Mouse (Mus musculus): Measurements from ENCODE around the gene Pias4. TPM values are rescaled to one million over a fixed set of nuclear protein-coding genes. Genes with fewer than 3 reads are reported as not detected.
A peak's percentile ranks its signal among the peaks of the same experiment; 100 is the strongest.

Pias4 gene
- polyA plus RNA-seq, 1 experiment from 2014 or later = 52.8 TPM

DNA sequence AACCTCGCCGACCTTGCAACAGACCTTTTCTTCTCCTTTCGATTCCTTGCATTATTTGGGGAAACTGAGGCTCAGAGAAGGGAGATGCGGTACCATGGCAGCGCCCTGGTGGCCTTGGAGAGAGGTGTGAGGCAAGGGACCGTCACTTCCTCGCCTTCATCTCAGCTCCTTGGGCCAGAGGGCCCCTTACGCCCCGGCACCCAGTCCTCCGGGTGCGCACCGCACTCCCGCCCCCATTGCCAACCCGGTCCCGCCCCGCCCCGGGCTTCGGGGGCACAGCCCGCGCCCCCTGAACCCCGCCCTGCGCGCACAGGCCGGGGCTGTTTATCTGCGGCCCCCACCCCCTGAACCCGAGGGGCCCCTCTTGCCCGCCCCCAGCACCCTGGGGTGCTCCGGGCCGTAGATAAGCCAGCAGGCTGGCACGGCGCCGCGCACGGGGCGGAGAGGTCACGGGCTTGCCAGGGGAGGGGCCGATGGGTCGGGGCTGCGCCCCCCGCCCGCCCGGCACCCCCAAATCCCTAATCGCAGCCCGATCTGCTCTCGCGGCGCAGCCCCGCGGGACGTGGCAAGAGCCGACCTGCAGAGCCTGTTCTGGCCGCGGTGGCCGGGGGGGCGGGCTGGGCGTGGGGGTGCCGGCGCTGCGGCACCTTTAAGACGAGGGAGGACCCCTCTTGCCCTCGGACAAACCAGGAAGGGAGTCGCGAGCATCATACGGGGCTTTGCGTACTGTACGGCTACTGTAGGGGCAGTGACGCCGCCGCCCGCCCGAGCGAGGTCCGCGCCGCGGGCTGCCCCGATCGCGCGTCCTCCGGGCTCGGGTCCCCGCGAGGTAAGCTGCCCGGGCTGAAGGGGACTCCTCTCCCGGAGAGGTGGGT is 31.7 kb downstream of the Pias4 start:
- H3K4me2 ChIP-seq = peak overlapping the region; percentile 98
- H3K4me3 ChIP-seq (replicated peaks) = peak overlapping the region; percentile 77
- peaks cover 47% of the 10 kb centered on the region for H3K4me1 ChIP-seq
- H3K36me3 ChIP-seq = no peaks in the 10 kb centered on the region
- H3K9me3 ChIP-seq (replicated peaks) = no peaks in the 10 kb centered on the region
- ATAC-seq (ENCODE audit: low FRiP score) = peak; percentile 39; the same call in 1 of the 2 replicates
- peak overlapping the region; percentile 98 for H3K27ac ChIP-seq (replicated peaks)
- H3K27me3 ChIP-seq (replicated peaks) = peaks cover 36% of the 10 kb centered on the region
- peak overlapping the region; percentile 94 for H3K9ac ChIP-seq (replicated peaks)
- under 1% methylated on average over 86 of the region's 86 CpGs for WGBS

DNA sequence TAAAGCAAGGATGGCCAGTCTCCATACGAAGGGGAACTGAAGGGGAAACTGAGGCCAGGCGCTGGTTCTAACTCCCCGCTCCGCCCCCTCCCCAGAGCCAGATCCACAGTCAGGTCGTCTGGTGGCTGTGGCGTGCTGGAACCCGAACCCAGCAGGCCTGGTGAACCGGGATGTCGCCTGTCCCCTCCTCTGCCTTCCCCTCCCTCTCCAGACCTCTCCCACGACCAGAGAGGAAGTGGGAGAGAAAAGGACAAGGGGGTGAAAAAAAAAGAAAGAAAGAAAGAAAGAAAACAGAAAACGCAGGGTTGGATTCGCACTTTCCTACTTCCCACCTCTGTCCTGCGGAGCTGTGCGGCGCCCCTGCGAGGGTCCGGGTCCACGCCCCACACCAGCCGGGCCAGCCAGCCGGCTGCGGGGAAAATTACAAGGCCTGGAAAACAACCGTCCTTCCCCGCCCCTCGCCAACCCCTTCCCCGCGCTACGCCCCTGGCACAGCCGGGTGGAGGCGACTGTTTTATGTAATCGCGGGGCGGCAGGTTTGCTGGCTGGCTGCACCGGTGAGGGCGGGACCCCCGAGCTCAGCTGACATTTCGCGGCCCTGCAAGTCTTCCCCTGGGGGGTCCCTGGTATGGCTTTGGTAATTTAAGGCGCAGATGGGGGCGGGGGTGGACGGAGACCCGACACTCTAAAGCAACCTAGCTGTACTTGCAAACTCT is 32.6 kb downstream of the Pias4 start, which contains the start of gene Zbtb7a:
Zbtb7a (plus strand) TSS at position 255 of the 716 bp plus-strand sequence.
- Histone ChIP-seq H3K9me3 (replicated peaks) (no peaks in the 10 kb centered on the region), H3K9ac (replicated peaks) (peak within 1 kb of the TSS; percentile 94), H3K4me2 (peak within 1 kb of the TSS; percentile 98), H3K36me3 (no peaks in the 10 kb centered on the region), H3K4me1 (peaks cover 37% of the 10 kb centered on the region), H3K27me3 (replicated peaks) (peaks cover 43% of the 10 kb centered on the region), H3K27ac (replicated peaks) (peak within 1 kb of the TSS; percentile 98), H3K4me3 (replicated peaks) (peak within 1 kb of the TSS; percentile 77)
- no peak for ATAC-seq (ENCODE audit: low FRiP score)
- WGBS = 3% methylated on average over 39 of the region's 41 CpGs

- Histone ChIP-seq H3K36me3 (no peaks in the 10 kb centered on the region), H3K27ac (replicated peaks) (no peak overlapping the region), H3K4me3 (replicated peaks) (no peak overlapping the region; the same call in 1 of the 2 replicates), H3K9ac (replicated peaks) (no peak overlapping the region), H3K9me3 (replicated peaks) (no peaks in the 10 kb centered on the region), H3K4me2 (no peak overlapping the region), H3K4me1 (peaks cover 34% of the 10 kb centered on the region), H3K27me3 (replicated peaks) (peaks cover 53% of the 10 kb centered on the region)
- no peak for ATAC-seq (ENCODE audit: low FRiP score)
- WGBS = 1% methylated on average over 16 of the region's 16 CpGs
These were observed 33.5 kb downstream of the Pias4 start for GRCm38 (mm10) chr10:81134181-81134587.

- Histone ChIP-seq H3K27me3 (replicated peaks) (peaks cover 2% of the 10 kb centered on the region; the same call in 1 of the 2 replicates), H3K9ac (replicated peaks) (no peak overlapping the region), H3K27ac (replicated peaks) (no peak overlapping the region), H3K9me3 (replicated peaks) (no peaks in the 10 kb centered on the region), H3K4me3 (replicated peaks) (no peak overlapping the region), H3K36me3 (peaks cover 61% of the 10 kb centered on the region), H3K4me1 (peaks cover 2% of the 10 kb centered on the region; the same call in 1 of the 2 replicates), H3K4me2 (no peak overlapping the region)
- 88% methylated on average over 11 of the region's 11 CpGs for WGBS
- ATAC-seq (ENCODE audit: low FRiP score) = no peak
These were observed 44.2 kb downstream of the Pias4 start for GRCm38 (mm10) chr10:81123500-81123899.

DNA sequence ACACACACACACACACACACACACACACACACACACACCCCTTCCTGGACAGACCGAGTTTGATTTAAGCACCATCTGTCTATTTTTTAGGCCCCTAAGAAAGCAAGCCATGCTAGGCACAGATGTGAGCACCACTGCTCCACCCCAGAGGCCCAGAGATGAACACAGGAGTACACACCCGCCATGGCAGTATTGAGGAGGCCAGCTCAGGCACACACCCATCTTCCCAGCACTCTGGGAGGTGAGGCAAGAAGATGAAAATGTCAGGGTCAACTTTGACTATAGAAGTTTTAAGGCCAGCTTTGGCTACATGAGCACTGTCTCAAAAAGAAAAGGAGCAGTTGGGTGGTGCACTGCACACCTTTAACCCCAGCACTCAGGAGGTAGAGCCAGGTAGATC is 44.8 kb downstream of the Pias4 start:
- Histone ChIP-seq H3K4me2 (no peak overlapping the region), H3K27ac (replicated peaks) (no peak overlapping the region), H3K27me3 (replicated peaks) (no peaks in the 10 kb centered on the region), H3K4me3 (replicated peaks) (no peak overlapping the region), H3K9me3 (replicated peaks) (no peaks in the 10 kb centered on the region), H3K36me3 (peaks cover 65% of the 10 kb centered on the region), H3K9ac (replicated peaks) (no peak overlapping the region), H3K4me1 (no peaks in the 10 kb centered on the region)
- 71% methylated on average over 2 of the region's 2 CpGs for WGBS
- no peak for ATAC-seq (ENCODE audit: low FRiP score)

DNA sequence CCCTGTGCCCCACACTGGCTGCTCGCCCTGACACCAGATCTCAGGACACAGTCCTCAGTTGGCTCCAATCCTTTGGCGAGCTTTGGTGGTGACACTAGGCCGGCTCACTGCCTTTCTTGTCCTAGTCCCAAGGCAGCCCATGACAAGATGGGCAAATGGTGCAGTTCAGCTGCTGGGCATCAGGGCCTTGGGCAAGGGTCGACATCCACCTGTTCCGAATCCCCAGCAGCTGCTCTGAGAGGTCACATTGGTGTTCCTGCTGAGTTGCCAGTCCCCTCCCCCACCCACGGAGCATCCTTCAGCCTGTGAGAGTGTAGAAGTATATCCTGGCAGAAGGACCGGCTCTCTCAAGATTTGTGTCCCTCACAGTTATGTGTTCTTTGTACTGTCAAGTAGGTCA is 47.1 kb downstream of the Pias4 start:
- WGBS = 91% methylated on average over 7 of the region's 7 CpGs
- Histone ChIP-seq H3K27me3 (replicated peaks) (no peaks in the 10 kb centered on the region), H3K9me3 (replicated peaks) (no peaks in the 10 kb centered on the region), H3K4me3 (replicated peaks) (no peak overlapping the region), H3K4me2 (no peak overlapping the region), H3K27ac (replicated peaks) (no peak overlapping the region), H3K4me1 (no peaks in the 10 kb centered on the region), H3K9ac (replicated peaks) (no peak overlapping the region), H3K36me3 (peaks cover 84% of the 10 kb centered on the region)
- no peak for ATAC-seq (ENCODE audit: low FRiP score)

- 93% methylated on average over 10 of the region's 10 CpGs for WGBS
- Histone ChIP-seq H3K4me2 (no peak overlapping the region), H3K4me1 (no peaks in the 10 kb centered on the region), H3K9ac (replicated peaks) (no peak overlapping the region), H3K9me3 (replicated peaks) (no peaks in the 10 kb centered on the region), H3K4me3 (replicated peaks) (no peak overlapping the region), H3K36me3 (peaks cover 95% of the 10 kb centered on the region), H3K27me3 (replicated peaks) (no peaks in the 10 kb centered on the region), H3K27ac (replicated peaks) (no peak overlapping the region)
- ATAC-seq (ENCODE audit: low FRiP score) = no peak
These were observed 48.1 kb downstream of the Pias4 start for GRCm38 (mm10) chr10:81119625-81120024.

DNA sequence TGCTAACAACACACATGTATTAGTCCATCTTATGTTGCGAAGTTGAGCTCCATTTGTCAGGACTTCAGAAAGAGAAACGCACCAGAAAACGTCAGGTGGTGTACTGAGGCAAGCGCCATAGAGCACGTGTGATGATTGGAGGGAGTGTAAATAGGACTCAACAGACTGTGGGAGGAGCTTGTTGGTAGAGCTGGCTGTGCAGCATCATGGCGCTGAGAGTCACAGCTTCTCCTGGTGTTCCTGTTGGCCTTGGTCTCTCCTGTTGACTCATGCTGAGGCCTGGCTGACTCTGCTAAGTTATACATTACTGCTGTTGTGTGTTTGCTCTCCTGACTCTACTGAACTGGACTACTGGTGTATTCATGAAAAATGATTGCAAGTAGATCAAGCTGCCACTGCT is 54.8 kb downstream of the Pias4 start:
- Histone ChIP-seq H3K4me1 (0 out of 2 replicates have a peak, but pooled peaks cover 4% of the 10 kb centered on the region), H3K9me3 (replicated peaks) (no peaks in the 10 kb centered on the region), H3K27me3 (replicated peaks) (no peaks in the 10 kb centered on the region), H3K4me3 (replicated peaks) (no peak overlapping the region), H3K27ac (replicated peaks) (no peak overlapping the region), H3K4me2 (no peak overlapping the region), H3K36me3 (peaks cover 89% of the 10 kb centered on the region), H3K9ac (replicated peaks) (no peak overlapping the region)
- WGBS = 97% methylated on average over 6 of the region's 6 CpGs
- ATAC-seq (ENCODE audit: low FRiP score) = no peak

GRCm38 (mm10) chr10:81106113-81106721 is 61.5 kb downstream of the Pias4 start:
- H3K9me3 ChIP-seq (replicated peaks) = no peaks in the 10 kb centered on the region
- H3K4me2 ChIP-seq = peak overlapping the region; percentile 84
- peak; percentile 93 for ATAC-seq (ENCODE audit: low FRiP score)
- H3K27ac ChIP-seq (replicated peaks) = peak overlapping the region; percentile 100
- H3K27me3 ChIP-seq (replicated peaks) = no peaks in the 10 kb centered on the region
- WGBS = under 1% methylated on average over 34 of the region's 35 CpGs
- peak overlapping the region; percentile 100 for H3K9ac ChIP-seq (replicated peaks)
- H3K4me3 ChIP-seq (replicated peaks) = peak overlapping the region; percentile 100
- H3K36me3 ChIP-seq = peaks cover 29% of the 10 kb centered on the region
- peaks cover 28% of the 10 kb centered on the region for H3K4me1 ChIP-seq

GRCm38 (mm10) chr10:81105565-81106112 is 62.1 kb downstream of the Pias4 start, which contains the start of gene Map2k2:
TSS of gene Map2k2 (plus strand) at chr10:81105915.
- Histone ChIP-seq H3K9ac (replicated peaks) (peak within 1 kb of the TSS; percentile 100), H3K27ac (replicated peaks) (peak within 1 kb of the TSS; percentile 100), H3K9me3 (replicated peaks) (no peaks in the 10 kb centered on the region), H3K36me3 (peaks cover 24% of the 10 kb centered on the region), H3K27me3 (replicated peaks) (no peaks in the 10 kb centered on the region), H3K4me1 (peaks cover 28% of the 10 kb centered on the region), H3K4me2 (peak within 1 kb of the TSS; percentile 84), H3K4me3 (replicated peaks) (peak within 1 kb of the TSS; percentile 100)
- peak; percentile 96 for ATAC-seq (ENCODE audit: low FRiP score)
- WGBS = under 1% methylated on average over 51 of the region's 56 CpGs
